Mouse (Mus musculus): ENCODE results near the gene Rapsn.
"Not testable (repeated sequence)": the region's sequence is repeated elsewhere in the genome, so short reads cannot be mapped to it uniquely, and the experiment has no call there.

The Rapsn gene

DNA sequence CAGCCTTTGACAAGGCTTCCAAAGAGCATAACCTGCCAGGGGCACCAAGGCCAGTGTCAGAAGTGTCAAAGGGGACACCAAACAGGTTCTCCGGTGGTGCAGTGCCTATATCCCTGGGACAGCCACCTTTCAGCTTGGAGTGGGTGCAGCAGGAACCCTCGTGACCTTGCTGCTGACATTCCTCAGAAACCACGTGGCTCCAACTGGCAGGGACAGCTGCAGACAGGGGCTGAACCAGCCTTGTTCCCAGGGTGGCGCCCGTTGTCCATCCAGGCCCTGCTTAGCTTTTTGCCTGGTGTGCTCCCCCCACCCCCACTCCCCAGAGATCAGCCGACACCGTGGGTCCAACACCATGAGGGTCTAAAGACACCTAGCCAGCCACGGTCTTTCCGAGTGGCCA, at the start of gene Rapsn:
Gene Rapsn (plus strand): TSS at position 236 of the 400 bp plus-strand sequence.
- DNase-seq (ENCODE audit: low spot score) = no peak

GRCm38 (mm10) chr2:90986055-90986454, 49.4 kb upstream of the Rapsn start:
- DNase-seq (ENCODE audit: low spot score) = no peak

- DNase-seq (ENCODE audit: low spot score) = no peak
These were observed 26.9 kb upstream of the Rapsn start for GRCm38 (mm10) chr2:91008536-91008935.

DNA sequence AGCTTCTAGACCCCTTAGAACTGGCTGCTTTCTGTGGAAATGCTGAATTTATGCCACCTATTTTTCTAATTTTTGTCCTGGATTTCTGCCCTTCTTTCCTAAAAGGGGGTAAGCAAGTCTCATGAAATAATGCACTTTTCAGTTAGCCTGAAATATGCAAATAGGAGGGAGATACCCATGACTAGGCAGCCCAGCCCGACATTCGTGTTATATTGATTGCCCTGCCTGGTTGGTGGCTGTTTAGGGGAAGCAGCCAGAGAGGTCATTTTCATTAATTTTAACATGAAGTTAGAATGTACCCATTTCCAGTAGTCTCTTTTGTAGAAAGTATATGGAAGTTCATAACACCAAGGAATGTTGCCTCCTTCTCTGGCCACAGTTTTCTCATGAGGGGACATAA, 21.5 kb upstream of the Rapsn start:
- DNase-seq (ENCODE audit: low spot score) = no peak

DNA sequence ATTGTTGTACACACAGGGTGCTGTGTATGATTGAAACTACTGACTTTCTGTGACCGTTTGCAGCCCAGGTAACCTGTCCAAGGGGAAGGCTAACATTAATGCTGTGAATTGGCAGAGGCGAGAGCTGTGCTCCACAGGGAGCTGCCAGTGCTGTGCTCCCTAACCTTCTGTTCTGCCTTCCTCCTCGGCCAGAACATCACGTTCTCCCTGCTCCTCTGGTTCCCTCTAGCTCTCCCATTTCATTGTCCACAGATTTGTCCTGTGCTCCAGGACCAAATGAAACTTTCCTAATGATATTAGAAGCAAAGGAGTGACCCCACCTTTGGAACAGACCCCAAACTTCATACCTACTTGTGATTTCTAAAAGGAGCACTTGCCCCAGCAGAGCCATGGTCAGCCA, 20.0 kb upstream of the Rapsn start:
- DNase-seq (ENCODE audit: low spot score) = no peak

DNA sequence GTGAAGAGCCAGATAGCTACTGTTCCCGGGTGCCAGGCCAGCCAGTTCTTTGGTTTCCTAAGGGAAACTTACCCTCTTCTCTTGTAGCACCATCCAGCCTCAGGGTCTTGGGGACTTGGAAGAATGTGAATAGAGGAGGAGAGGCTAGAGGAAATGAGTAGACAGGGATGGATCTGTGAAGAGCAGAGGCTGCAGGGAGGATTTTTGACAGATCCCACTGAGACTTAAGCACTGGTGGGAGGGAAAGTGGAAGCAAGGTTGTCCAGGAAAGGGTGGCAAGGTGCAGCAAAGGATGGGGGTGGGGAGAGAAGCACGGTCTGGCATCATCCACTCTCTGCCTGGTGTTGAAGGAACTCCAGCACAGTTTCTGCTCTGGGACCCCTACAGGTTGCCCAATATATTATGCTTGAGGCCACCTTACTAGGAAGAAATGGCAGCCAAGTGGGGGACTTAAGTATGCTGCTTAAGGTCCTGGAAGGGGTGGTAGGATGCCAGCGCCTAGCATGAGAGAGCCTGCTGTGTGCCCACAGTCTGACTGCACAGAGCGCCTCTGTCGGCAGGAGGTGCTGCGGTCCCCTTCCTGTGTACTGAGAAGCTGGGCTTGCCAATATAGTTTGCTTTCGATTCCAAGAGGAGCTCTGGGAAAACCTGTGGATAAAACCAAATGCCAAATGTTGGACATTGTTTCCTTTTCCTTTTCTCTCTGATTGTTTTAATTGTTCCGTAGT, 17.2 kb upstream of the Rapsn start:
- no peak for DNase-seq (ENCODE audit: low spot score)

DNA sequence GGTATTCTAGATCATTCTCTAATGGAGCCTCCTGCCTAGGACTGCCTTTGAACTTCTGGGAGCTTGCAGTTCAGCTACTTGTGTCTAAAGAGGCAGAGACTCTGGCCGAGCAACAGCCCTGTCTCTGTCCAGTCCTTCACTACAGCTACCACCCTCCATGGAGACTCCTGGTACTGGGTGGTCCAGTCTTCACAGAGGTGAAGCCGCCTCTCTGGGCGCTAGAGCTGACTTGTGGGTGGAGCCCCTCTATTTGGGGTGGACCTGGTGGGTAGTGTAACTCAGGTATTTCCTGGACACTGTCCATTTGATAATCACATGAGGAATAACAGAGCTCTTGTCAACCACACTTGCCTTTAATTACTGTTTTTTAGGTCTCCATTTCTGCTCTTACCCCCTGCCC, 15.5 kb upstream of the Rapsn start:
- no peak for DNase-seq (ENCODE audit: low spot score)

DNA sequence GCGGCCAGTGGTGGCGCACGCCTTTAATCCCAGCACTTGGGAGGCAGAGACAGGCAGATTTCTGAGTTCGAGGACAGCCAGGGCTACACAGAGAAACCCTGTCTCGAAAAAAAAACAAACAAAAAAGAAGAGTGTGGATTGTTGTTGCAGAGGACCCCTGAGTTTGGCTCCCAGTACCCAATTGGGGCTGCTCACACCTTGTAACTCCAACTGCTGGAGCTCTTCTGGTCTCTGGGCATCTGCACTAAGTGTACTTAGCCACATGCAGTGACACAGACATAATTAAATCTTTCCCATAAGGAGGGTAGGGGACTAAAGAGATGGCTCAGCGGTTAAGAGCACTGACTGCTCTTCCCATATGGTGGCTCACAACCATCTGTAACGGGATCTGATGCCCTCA, 13.2 kb upstream of the Rapsn start:
- DNase-seq (ENCODE audit: low spot score) = not testable (repeated sequence)

GRCm38 (mm10) chr2:91023131-91023530, 12.3 kb upstream of the Rapsn start:
- DNase-seq (ENCODE audit: low spot score) = no peak

DNA sequence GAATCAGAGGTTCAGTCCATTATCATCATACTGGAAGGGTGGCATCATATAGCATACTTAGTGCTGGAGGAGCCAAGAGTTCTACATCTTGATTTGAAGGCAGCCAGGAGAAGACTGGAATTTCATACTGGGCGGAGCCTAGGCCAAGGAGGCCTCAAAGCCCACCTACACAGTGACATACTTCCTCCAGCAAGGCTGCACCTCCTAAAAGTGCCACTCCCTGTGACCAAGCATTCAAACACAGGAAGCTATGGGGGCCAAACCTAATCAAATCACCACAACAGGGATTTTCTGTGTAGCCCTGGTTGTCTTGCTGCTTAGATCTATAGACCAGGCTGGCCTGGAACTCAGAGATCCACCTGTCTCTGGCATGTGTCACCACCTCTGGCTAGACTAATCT, 11.5 kb upstream of the Rapsn start:
- DNase-seq (ENCODE audit: low spot score) = no peak

DNA sequence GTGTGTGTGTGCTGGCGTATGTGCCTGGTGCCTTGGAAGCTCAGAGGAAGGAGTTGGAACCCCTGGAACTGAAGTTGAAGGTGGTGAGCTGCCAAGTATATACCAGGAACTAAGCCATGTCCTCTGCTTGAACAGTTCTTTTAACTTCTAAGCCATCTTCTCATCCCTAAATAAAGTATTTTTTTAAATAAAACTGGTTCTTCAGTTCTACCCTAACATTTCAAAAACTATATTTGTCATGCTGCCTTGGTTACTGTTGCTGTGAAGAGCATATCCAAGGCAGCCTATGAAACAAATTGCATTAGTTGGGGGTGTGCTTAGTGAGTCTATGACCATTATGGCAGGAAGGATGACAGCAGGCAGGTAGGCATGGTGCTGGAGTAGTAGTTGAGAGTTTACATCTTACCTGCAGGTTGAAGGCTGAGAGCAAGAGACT, 10.3 kb upstream of the Rapsn start:
- DNase-seq (ENCODE audit: low spot score) = no peak

DNA sequence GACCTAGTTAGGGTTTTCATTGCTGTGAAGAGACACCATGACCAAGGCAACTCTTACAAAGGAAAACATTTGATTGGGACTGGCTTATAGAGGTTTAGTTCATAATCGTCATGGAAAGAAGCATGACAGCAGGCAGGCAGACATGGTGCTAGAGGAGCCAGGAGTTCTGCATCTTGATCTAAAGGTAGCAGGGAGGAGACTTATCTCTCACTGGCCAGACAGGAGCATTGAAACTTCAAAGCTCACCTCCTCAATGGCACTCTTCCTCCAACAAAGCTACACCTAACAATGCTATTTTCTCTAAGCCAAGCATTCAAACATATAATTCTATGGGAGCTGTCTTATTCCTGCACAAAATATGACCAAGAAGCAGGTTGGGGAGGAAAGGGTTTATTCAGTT, 8.9 kb upstream of the Rapsn start:
- DNase-seq (ENCODE audit: low spot score) = no peak

DNA sequence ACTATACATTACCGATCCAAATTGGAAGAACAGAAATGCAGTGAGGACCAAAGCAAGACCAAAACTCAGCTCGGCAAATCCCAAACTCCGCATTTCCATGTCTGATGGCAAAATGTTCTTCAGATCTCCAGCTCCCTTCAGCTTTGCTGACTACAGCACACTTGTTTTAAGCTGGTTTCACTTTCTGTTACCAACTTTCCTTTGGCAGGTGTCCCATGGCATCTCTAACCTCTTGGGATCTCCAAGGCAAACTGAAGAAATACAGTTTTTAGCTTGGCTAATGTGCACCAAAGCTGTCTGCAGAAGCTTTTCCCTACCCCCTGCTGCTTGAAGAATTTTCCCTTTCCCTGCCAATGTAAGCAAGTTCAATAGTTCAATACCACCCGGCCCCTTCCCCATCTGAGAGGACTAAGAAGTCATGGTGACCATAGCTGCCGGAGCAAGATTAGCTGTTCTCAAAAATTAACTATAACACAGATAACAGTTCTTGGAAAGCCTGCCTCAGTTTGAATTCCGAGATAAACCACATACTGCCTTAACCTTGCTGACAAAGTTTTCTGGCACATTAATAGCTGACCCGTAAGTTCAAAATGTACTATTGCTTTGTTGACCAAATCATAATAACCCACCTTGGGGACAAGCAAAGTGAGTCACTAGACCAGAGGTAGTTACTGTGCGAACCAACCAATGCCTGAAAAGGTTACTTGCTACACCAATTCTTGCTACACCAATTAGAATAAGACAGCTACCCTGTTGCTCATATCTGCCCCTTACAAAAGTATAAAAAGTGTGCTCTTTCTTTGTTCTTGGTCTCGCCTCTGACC, 7.8 kb upstream of the Rapsn start:
- no peak for DNase-seq (ENCODE audit: low spot score)

DNA sequence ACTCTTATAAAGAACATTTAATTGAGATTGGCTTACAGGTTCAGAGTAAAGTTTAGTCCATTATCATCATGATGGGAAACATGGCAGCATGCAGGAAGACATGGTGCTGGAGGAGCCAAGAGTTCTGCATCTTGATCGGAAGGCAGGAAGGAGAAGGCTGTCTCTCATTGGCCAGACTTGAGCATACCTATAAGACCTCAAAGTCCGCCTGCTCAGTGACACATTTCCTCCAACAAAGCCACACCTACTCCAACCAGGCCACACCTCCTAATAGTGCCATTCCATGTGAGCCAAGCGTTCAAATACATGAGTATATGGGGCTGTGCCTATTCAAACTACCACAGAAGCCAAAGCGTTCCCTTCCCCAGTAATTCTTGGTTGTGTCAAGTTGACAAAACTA, 4.2 kb upstream of the Rapsn start:
- no peak for DNase-seq (ENCODE audit: low spot score)

DNA sequence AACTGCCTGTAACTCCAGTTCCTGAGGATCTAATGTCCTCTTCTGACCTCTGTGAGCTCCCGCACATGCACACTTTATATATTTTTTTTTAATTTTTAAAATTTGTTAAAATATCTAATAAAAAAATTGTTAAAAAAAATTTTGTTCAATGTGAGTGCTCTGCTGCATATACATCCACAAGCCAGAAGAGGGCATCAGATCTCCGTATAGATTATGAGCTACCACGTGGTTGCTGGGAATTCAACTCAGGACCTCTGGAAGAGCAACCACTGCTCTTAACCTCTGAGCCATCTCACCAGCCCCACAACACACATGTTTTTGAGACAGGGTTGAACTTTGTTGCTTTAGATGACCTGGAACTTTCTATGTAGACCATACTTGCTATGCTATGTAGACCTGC, 2.4 kb upstream of the Rapsn start:
- DNase-seq (ENCODE audit: low spot score) = peak; percentile 24

GRCm38 (mm10) chr2:91041786-91042185, 6.4 kb downstream of the Rapsn start:
- no peak for DNase-seq (ENCODE audit: low spot score)

DNA sequence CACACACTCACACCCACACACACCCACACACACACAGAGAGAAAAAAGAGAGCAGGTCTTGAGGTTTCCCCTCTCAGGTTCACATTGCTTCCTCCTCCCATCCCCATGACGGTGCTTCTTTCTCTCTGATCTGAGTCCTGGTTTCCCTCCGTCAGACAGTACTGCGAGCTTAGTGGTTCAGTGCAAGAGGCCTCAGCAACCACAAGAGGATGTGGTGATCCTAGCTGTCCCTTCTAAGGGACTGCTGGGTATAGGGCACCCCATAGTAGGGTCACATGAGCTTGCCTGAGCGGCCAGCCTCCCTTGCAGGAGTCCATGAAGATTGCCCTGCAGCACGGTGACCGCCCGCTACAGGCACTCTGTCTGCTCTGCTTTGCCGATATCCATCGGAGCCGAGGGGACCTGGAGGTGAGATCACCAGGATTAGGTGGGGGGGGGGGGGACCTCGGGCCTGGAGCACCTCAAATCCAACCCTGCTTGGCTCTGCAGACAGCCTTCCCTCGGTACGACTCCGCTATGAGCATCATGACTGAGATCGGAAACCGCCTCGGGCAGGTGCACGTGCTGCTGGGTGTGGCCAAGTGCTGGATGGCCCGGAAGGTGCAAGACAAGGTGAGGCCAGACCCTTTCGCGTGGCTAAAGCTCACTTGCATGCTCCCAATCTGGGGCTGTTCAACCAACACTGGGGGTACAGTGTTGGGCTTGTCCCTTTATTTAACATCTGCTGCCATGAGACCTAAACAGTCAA, 7.4 kb downstream of the Rapsn start:
- DNase-seq (ENCODE audit: low spot score) = no peak

- no peak for DNase-seq (ENCODE audit: low spot score)
These were observed 9.3 kb downstream of the Rapsn start for GRCm38 (mm10) chr2:91044727-91045126.

GRCm38 (mm10) chr2:91045805-91046204, 10.4 kb downstream of the Rapsn start:
- not testable (repeated sequence) for DNase-seq (ENCODE audit: low spot score)

DNA sequence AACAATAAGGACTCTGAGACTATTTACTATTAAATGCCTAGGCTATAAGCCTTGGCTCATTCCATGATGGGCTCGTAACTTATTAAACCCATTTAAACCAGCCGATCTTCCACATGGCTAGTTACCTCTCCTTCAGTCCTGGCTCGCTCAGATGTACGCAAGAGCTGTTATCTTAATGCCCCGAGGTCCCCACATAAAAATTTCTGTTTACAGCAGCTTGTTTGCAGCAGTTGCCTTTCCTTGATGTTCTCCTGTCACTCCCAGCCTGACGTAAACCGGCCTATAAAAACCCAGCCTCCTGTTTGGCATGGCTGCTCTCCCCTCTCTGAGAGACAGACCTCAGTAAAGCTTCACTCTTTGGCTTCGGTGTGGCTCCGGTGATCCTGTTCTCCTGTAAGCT, 11.9 kb downstream of the Rapsn start:
- no peak for DNase-seq (ENCODE audit: low spot score)

- DNase-seq (ENCODE audit: low spot score) = no peak
These were observed 16.5 kb downstream of the Rapsn start for GRCm38 (mm10) chr2:91051917-91052316.

DNA sequence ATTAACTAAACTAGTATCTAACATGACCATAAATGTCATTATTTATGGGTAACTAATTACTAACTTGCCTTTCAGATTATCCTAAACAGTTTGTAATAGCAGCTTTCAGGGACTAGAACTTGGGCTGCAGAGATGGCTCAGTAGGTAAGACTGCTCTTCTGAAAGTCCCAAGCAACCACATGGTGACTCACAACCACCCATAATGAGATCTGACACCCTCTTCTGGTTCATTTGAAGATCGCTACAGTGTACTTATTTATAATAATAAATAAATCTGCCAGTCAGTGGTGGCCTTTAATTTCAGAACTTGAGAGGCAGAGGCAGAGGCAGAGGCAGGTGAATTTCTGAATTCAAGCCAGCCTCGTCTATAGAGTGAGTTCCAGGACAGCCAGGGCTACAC, 17.3 kb downstream of the Rapsn start:
- DNase-seq (ENCODE audit: low spot score) = no peak

All from retina, embryonic 14.5 days (tissue).